Mouse (Mus musculus): ENCODE measurements around the gene Fanca.
"Not testable (repeated sequence)": the region's sequence is repeated elsewhere in the genome, so short reads cannot be mapped to it uniquely, and the experiment has no call there.

- TF ChIP-seq CTCF (conservative IDR thresholded peaks at IDR 0.05; ENCODE audit: low read length); POU5F1 (IDR thresholded peaks at IDR 0.05; ENCODE audit: borderline replicate concordance, low read length): not testable (repeated sequence)
These were observed 35.4 kb downstream of the Fanca start for GRCm38 (mm10) chr8:123282994-123283393.

Measured in E14TG2a.4 (cell line).